Mouse (Mus musculus): Measurements from ENCODE around the gene Slc15a1. TPM values are rescaled to one million over a fixed set of nuclear protein-coding genes. Genes with fewer than 3 reads are reported as not detected.

Slc15a1 gene
- polyA plus RNA-seq, 1 experiment from 2014 or later, result not detected

DNA sequence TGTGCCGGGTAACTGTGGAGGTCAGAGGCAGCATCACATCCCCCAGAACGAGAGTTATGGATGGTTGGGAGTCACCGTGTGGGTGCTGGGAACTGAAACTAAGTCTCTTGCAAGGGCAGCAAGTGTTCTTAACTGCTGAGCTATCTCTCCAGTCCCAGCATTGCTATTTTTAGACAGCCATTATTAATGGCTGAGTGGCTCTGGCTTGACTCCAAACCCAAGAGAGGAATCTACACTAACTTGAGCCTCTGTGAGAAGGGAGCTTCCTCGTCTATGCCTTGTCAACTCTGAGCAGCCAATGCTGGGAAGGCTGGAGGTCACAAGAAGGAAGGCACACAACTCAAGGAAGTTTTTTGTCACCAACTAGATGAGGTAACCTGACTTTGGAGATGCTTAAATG is 16.7 kb upstream of the Slc15a1 start:
- no peaks in the 10 kb centered on the region for H3K36me3 ChIP-seq
- no peak overlapping the region for H3K4me3 ChIP-seq
- no peak overlapping the region for H3K27ac ChIP-seq (replicated peaks)
- no peak overlapping the region for H3K9ac ChIP-seq
- H3K4me1 ChIP-seq (replicated peaks), result no peaks in the 10 kb centered on the region
- no peak for ATAC-seq (ENCODE audit: low read depth)
- WGBS, result 84% methylated on average over 4 of the region's 4 CpGs
- H3K9me3 ChIP-seq, result no peaks in the 10 kb centered on the region
- no peak overlapping the region for H3K4me2 ChIP-seq
- H3K27me3 ChIP-seq, result no peaks in the 10 kb centered on the region

DNA sequence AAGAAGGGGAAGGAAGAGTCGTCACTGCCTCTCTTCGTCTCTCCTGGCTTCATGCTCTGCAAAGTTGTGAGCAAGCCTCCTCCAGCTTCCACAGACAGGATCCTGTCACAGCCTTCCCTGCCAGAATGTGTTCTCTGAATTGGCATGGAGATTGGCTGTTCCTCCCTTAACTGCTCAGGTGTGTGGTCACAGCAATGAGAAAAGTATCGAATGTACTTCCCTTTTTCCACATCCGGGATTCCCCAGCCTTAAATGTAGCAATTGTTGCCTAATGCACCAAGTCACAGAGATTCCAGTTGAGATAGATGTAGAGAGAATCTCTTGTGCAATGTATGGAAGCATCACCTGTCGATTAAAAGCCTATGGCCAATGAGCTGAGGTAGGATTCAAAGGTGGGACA is 11.8 kb upstream of the Slc15a1 start:
- H3K9me3 ChIP-seq, result no peaks in the 10 kb centered on the region
- no peaks in the 10 kb centered on the region for H3K36me3 ChIP-seq
- H3K4me3 ChIP-seq, result no peak overlapping the region
- H3K9ac ChIP-seq, result no peak overlapping the region
- H3K4me2 ChIP-seq, result no peak overlapping the region
- WGBS, result 87% methylated on average over 5 of the region's 5 CpGs
- H3K27ac ChIP-seq (replicated peaks), result no peak overlapping the region
- no peak for ATAC-seq (ENCODE audit: low read depth)
- no peaks in the 10 kb centered on the region for H3K27me3 ChIP-seq
- no peaks in the 10 kb centered on the region for H3K4me1 ChIP-seq (replicated peaks)

DNA sequence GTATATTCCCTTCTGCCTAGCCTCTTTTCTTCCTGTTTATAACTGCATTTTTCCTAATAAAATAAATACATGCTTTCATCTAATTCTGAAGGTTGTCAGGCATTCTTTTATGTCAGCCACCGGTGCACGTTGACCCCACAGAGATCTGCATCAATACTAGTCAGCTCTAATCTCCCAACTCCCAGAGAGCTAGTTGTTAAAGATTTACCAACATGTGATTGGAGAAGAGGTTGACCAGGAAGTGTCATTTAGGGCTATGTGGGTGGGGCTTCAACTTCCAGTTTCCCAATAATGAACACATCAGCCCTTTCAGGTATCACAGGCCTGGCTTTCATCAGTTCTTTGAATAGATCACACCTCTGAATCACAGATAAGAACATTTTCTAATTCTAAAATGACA is 3.9 kb upstream of the Slc15a1 start:
- Histone ChIP-seq H3K4me1 (replicated peaks) (peaks cover 7% of the 10 kb centered on the region; the same call in 1 of the 2 replicates), H3K9me3 (no peaks in the 10 kb centered on the region), H3K27ac (replicated peaks) (no peak overlapping the region), H3K9ac (no peak overlapping the region), H3K4me3 (no peak overlapping the region), H3K4me2 (no peak overlapping the region), H3K36me3 (no peaks in the 10 kb centered on the region), H3K27me3 (peaks cover 34% of the 10 kb centered on the region)
- no peak for ATAC-seq (ENCODE audit: low read depth)
- WGBS, result 85% methylated on average over 2 of the region's 2 CpGs

DNA sequence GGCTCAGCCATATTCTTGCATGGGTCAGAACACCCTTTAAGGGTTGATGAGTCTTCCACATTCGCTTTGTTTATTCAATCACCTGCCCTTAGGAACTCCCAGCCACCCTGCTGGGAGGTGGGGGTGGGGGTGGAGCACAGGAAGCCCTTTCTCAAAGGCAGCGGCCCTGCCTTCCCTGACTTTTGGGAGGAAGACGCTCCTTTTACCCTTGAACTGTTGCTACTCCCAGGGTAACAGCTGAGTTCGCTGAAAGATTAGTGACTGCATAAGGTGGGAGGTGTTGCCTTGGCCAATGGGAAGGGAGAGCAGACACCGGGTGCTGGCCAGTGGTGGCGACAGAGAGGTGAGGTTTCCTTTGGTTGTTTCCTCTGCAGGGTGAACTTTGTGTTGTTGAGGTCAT is 1.3 kb upstream of the Slc15a1 start:
- no peaks in the 10 kb centered on the region for H3K9me3 ChIP-seq
- no peaks in the 10 kb centered on the region for H3K36me3 ChIP-seq
- H3K4me1 ChIP-seq (replicated peaks), result peaks cover 7% of the 10 kb centered on the region; the same call in 1 of the 2 replicates
- WGBS, result 13% methylated on average over 6 of the region's 6 CpGs
- no peak overlapping the region for H3K27ac ChIP-seq (replicated peaks)
- no peak for ATAC-seq (ENCODE audit: low read depth)
- no peak overlapping the region for H3K4me2 ChIP-seq
- no peak overlapping the region for H3K4me3 ChIP-seq
- H3K27me3 ChIP-seq, result peaks cover 39% of the 10 kb centered on the region
- H3K9ac ChIP-seq, result no peak overlapping the region

DNA sequence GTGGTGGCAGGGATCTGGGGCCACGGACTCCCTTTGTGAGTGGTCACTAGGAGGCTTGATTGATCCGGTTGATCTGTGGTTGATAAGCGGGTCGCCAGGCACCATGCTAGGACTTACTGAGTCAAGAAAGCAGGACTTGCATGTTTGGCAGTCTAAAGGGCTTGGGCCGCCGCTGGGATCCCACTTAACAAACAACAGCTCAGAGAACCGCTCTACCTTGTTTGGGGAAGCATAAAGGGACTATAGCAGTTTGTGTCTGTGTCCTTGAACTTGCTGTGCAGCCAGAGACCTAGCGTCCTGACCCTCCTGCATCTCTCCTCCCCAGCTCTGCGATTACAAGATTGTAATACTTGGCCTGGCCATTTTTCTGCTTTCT is 421 bp upstream of the Slc15a1 start:
- ATAC-seq (ENCODE audit: low read depth), result no peak
- Histone ChIP-seq H3K4me2 (no peak overlapping the region), H3K4me3 (no peak overlapping the region), H3K9me3 (no peaks in the 10 kb centered on the region), H3K9ac (no peak overlapping the region), H3K36me3 (no peaks in the 10 kb centered on the region), H3K27ac (replicated peaks) (no peak overlapping the region), H3K4me1 (replicated peaks) (peaks cover 7% of the 10 kb centered on the region; the same call in 1 of the 2 replicates), H3K27me3 (peaks cover 39% of the 10 kb centered on the region)
- 33% methylated on average over 9 of the region's 9 CpGs for WGBS

DNA sequence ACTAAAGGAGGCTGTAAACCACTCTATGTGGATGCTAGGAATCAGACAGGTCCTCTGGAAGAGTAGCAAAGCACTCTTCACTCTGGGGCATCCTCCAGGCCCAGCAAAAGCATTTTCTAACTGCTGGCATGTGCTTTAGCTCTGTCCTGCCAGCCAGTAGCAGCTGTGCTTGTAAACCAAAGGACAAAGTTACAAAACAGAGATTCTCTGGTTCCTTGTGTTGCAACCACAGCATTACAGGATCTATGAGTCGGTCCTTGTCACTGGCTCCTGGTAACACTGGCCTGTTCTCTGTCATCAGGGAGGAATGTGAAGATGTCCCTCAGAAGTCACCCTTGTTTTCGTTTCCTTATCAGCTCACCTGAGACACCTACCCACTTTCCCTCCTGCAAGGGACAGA is 4.5 kb downstream of the Slc15a1 start:
- no peak for ATAC-seq (ENCODE audit: low read depth)
- peaks cover 22% of the 10 kb centered on the region for H3K27me3 ChIP-seq
- H3K27ac ChIP-seq (replicated peaks), result no peak overlapping the region
- no peaks in the 10 kb centered on the region for H3K9me3 ChIP-seq
- 89% methylated on average over 2 of the region's 2 CpGs for WGBS
- peaks cover 7% of the 10 kb centered on the region; the same call in 1 of the 2 replicates for H3K4me1 ChIP-seq (replicated peaks)
- no peak overlapping the region for H3K4me2 ChIP-seq
- H3K36me3 ChIP-seq, result no peaks in the 10 kb centered on the region
- H3K9ac ChIP-seq, result no peak overlapping the region
- no peak overlapping the region for H3K4me3 ChIP-seq

DNA sequence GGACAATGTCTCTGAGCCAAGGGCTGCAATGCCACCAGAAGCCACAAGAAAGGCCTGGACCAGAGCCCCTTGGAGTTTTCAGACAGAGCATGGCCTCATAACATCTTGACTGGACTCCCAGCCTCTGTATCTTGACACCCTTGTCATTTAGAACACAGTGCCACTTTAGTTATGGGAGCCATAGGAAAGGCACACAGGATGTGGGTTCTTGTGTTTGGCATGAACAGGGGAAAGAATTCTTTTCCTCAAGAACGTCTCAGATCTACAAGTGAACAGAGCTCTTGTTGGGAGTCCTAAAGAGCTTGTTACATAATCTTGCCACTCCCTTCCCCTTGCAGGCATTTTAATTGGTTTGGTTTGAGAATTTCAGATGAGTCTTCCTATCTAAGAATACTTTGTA is 5.3 kb downstream of the Slc15a1 start:
- Histone ChIP-seq H3K4me1 (replicated peaks) (peaks cover 2% of the 10 kb centered on the region; the same call in 1 of the 2 replicates), H3K27ac (replicated peaks) (no peak overlapping the region), H3K27me3 (peaks cover 14% of the 10 kb centered on the region), H3K4me2 (no peak overlapping the region), H3K4me3 (no peak overlapping the region), H3K9ac (no peak overlapping the region), H3K36me3 (no peaks in the 10 kb centered on the region), H3K9me3 (no peaks in the 10 kb centered on the region)
- ATAC-seq (ENCODE audit: low read depth), result no peak
- 74% methylated on average over 1 of the region's 1 CpGs for WGBS

DNA sequence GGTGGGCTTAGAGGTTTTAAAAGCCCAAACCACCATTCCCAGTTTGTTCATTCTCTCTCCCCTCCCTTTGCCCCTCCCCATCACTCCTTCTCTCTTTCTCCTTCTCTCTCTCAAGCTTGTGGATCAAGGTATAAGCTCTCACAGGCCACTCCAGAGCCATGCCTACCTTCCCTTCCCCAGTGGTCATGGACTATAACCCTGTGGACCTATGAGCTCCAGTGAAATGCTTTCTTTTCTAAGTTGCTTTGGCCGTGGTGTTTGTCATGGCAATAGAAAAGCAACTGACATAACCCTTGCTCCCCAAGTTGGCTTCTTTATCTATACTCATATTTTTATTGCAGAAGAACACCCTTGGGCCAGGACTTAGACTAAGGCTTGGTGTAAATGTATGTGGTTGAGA is 7.3 kb downstream of the Slc15a1 start:
- 0 out of 2 replicates have a peak, but pooled peaks cover under 1% of the 10 kb centered on the region for H3K4me1 ChIP-seq (replicated peaks)
- no peak overlapping the region for H3K27ac ChIP-seq (replicated peaks)
- ATAC-seq (ENCODE audit: low read depth), result no peak
- no peaks in the 10 kb centered on the region for H3K27me3 ChIP-seq
- no peak overlapping the region for H3K4me3 ChIP-seq
- H3K36me3 ChIP-seq, result no peaks in the 10 kb centered on the region
- H3K9me3 ChIP-seq, result no peaks in the 10 kb centered on the region
- H3K4me2 ChIP-seq, result no peak overlapping the region
- no peak overlapping the region for H3K9ac ChIP-seq
- WGBS, result 81% methylated on average over 1 of the region's 1 CpGs

DNA sequence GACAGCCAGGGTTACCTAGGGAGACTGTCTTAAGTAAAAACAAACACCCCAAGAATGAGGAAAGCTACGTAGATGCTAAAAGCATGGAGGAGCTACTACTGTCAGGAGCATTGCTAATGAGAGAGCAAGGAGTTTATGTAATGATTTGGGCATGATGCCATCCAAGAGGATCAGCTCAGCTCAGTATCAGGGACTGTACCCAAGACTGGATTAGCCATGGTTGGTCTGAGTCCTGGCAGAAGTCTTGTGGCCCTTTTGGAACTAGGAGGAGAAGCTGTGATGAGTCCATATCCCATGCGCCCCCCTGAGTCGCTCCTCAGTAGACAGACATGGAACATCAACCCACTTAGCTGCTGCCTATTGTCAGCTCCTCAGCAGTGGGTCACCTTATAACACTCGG is 9.3 kb downstream of the Slc15a1 start:
- H3K9ac ChIP-seq, result no peak overlapping the region
- no peak overlapping the region for H3K4me2 ChIP-seq
- H3K27me3 ChIP-seq, result no peaks in the 10 kb centered on the region
- no peak overlapping the region for H3K4me3 ChIP-seq
- no peaks in the 10 kb centered on the region for H3K9me3 ChIP-seq
- peaks cover 8% of the 10 kb centered on the region for H3K4me1 ChIP-seq (replicated peaks)
- H3K27ac ChIP-seq (replicated peaks), result no peak overlapping the region
- H3K36me3 ChIP-seq, result no peaks in the 10 kb centered on the region
- WGBS, result 84% methylated on average over 4 of the region's 4 CpGs
- no peak for ATAC-seq (ENCODE audit: low read depth)

DNA sequence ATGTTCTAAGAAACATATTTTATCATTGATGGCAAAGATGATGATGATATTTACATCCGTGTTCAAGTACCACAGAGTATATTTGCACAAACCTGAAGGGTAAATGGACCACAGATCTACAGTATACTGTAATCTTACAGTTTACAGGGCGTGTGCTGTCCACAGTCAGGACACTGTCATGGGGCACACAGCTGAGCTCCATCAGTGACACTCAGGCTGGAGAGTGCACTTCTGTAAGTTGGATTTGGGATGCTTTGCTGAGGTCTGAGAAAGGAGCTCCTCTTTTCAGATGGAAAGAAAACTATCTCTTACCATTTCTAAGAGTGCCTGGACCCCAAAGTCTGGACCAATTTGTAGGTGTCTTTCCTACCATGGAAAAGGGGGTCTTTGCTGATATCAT is 9.9 kb downstream of the Slc15a1 start:
- no peak overlapping the region for H3K4me2 ChIP-seq
- peaks cover 8% of the 10 kb centered on the region for H3K4me1 ChIP-seq (replicated peaks)
- ATAC-seq (ENCODE audit: low read depth), result no peak
- no peak overlapping the region for H3K27ac ChIP-seq (replicated peaks)
- no peaks in the 10 kb centered on the region for H3K36me3 ChIP-seq
- no peak overlapping the region for H3K9ac ChIP-seq
- 90% methylated on average over 2 of the region's 2 CpGs for WGBS
- no peak overlapping the region for H3K4me3 ChIP-seq
- H3K9me3 ChIP-seq, result no peaks in the 10 kb centered on the region
- H3K27me3 ChIP-seq, result no peaks in the 10 kb centered on the region

DNA sequence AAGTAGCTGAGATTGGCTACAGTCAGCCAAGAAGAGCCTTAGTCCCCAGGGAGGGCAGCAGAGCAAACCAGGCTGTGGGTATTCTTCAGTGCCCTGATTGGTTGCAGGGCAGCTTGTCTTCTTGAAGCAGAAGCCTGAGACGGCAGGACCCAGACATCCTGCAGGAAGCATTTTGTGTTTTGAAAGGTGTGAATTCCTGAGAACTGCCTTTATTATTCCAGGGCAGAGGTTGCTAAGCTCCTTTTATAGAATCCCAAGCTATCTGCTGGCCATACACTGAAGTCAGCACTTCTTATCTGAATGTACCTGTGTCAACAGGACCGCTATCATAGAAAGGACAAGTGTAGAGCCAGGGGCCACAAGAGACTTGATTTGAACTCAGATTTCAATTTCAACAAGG is 10.8 kb downstream of the Slc15a1 start:
- no peaks in the 10 kb centered on the region for H3K27me3 ChIP-seq
- H3K27ac ChIP-seq (replicated peaks), result no peak overlapping the region
- no peak overlapping the region for H3K9ac ChIP-seq
- WGBS, result 70% methylated on average over 2 of the region's 2 CpGs
- no peak for ATAC-seq (ENCODE audit: low read depth)
- H3K9me3 ChIP-seq, result no peaks in the 10 kb centered on the region
- H3K36me3 ChIP-seq, result no peaks in the 10 kb centered on the region
- H3K4me2 ChIP-seq, result no peak overlapping the region
- no peak overlapping the region for H3K4me3 ChIP-seq
- H3K4me1 ChIP-seq (replicated peaks), result peaks cover 8% of the 10 kb centered on the region

DNA sequence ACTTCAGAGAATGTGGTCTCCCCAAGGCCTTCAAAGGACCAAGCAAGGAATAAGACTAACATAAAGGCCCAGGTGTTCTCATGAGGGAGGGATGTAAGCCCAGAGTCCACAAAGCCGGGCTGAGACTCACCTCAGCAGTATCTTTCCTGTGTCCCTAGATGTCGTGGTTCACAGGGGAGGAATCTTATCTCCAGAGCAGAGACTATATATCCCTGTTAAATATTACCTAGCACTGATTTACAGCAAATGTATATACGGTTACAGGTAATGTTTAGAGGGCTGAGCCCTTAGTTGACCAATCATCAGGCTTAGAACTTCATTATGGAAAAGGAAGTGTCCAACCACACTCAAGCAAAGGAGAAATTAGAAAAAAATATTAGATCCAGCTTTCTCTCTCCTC is 11.3 kb downstream of the Slc15a1 start:
- WGBS, result 72% methylated on average over 3 of the region's 3 CpGs
- no peak overlapping the region for H3K27ac ChIP-seq (replicated peaks)

DNA sequence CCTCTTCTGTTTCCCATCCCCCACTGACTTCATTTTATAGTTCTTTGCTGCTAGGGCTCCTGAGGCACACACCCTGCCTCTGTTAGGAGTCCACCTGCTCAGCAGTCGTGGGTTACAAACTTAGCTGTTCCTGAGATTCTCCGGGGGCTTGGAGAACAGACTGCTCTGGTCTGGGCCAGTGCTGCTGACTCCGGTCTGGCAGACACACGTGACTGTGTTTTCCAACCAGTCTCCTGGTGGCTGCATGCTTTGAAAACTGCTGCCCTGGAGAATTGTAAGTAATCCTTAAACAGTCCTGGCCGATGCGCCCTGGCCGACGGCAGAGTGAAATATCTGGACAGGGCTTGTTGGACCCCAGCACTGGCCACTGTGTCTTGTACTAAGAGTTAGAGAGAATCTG is 12.7 kb downstream of the Slc15a1 start:
- ATAC-seq (ENCODE audit: low read depth), result no peak
- H3K4me3 ChIP-seq, result no peak overlapping the region
- no peaks in the 10 kb centered on the region for H3K36me3 ChIP-seq
- 73% methylated on average over 8 of the region's 8 CpGs for WGBS
- H3K27ac ChIP-seq (replicated peaks), result no peak overlapping the region
- H3K4me2 ChIP-seq, result no peak overlapping the region
- no peak overlapping the region for H3K9ac ChIP-seq
- peaks cover 8% of the 10 kb centered on the region for H3K4me1 ChIP-seq (replicated peaks)
- no peaks in the 10 kb centered on the region for H3K9me3 ChIP-seq
- no peaks in the 10 kb centered on the region for H3K27me3 ChIP-seq

More for the DNA sequence above, 11.3 kb downstream of the Slc15a1 start:
- H3K27me3 ChIP-seq, result no peaks in the 10 kb centered on the region
- H3K36me3 ChIP-seq, result no peaks in the 10 kb centered on the region
- ATAC-seq (ENCODE audit: low read depth), result no peak
- peaks cover 8% of the 10 kb centered on the region for H3K4me1 ChIP-seq (replicated peaks)
- H3K4me3 ChIP-seq, result no peak overlapping the region
- no peak overlapping the region for H3K9ac ChIP-seq
- H3K9me3 ChIP-seq, result no peaks in the 10 kb centered on the region
- H3K4me2 ChIP-seq, result no peak overlapping the region
